Mouse (Mus musculus): ENCODE data around the gene Mecom. TPM values are rescaled to one million over a fixed set of nuclear protein-coding genes. Genes with fewer than 3 reads are reported as not detected.
"Not testable (repeated sequence)": the region's sequence is repeated elsewhere in the genome, so short reads cannot be mapped to it uniquely, and the experiment has no call there.

Mecom gene
- polyA plus RNA-seq, 1 experiment from 2014 or later = 10.3 TPM

DNA sequence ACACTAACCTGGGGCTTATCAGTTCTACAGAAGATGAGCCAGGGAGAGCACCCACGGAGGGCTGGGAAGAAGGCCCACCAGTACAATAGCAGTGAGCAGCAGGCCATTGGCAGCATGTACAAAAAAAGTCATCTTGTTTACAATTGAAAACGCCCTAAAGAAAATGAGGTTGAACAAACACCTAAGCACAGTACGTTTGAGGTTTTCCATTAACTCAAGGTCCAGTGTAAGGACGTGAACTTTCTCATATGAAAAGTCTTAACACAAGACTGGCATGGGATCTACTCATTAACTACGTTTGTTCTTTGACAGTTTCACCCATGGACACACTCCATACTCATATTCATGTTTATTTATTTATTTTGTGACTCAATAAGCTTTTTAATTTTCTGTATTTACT, 118.9 kb downstream of the Mecom start:
- H3K9me3 ChIP-seq = 0 out of 2 replicates have a peak, but pooled peaks cover under 1% of the 10 kb centered on the region
- no peaks in the 10 kb centered on the region for H3K27me3 ChIP-seq
- H3K36me3 ChIP-seq = no peaks in the 10 kb centered on the region

DNA sequence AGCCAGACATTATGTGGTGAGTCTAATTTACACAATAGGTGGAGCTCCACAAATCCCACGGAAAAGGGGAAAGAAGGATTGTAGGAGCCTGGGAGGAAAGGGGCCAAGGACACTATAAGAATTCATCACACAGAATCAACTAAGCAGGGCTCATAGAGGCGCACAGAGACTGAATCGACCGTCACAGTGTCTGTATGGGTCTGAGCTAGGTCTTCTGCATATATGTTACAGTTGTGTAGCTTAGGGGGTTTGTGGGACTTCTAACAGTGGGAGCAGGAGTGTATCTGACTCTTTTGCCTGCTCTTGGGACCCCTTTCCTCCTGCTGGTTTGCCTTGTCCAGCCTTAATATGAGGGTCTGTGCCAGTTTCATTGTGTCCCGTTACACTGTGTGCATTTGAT, 123.8 kb downstream of the Mecom start:
- H3K4me3 ChIP-seq = no peak overlapping the region
- H3K27ac ChIP-seq = no peak overlapping the region
- no peaks in the 10 kb centered on the region for H3K36me3 ChIP-seq
- no peak overlapping the region for H3K4me2 ChIP-seq
- WGBS = 91% methylated on average over 5 of the region's 5 CpGs
- no peak overlapping the region for H3K9ac ChIP-seq
- 0 out of 2 replicates have a peak, but pooled peaks cover 3% of the 10 kb centered on the region for H3K9me3 ChIP-seq
- no peak for ATAC-seq (ENCODE audit: insufficient number of reproducible peaks, insufficient read depth, low FRiP score, low TSS enrichment, low read depth)
- peaks cover 6% of the 10 kb centered on the region; the same call in 1 of the 2 replicates for H3K4me1 ChIP-seq
- H3K27me3 ChIP-seq = no peaks in the 10 kb centered on the region

More for the DNA sequence above, 118.9 kb downstream of the Mecom start:
- Histone ChIP-seq H3K4me1 (no peaks in the 10 kb centered on the region), H3K4me3 (no peak overlapping the region), H3K27ac (no peak overlapping the region), H3K9ac (no peak overlapping the region), H3K4me2 (no peak overlapping the region)
- WGBS = 71% methylated on average over 5 of the region's 5 CpGs
- ATAC-seq (ENCODE audit: insufficient number of reproducible peaks, insufficient read depth, low FRiP score, low TSS enrichment, low read depth) = no peak

GRCm38 (mm10) chr3:30421948-30422347, 125.9 kb downstream of the Mecom start:
- H3K4me3 ChIP-seq; H3K27me3 ChIP-seq; H3K9ac ChIP-seq; H3K9me3 ChIP-seq; H3K36me3 ChIP-seq; H3K27ac ChIP-seq; H3K4me1 ChIP-seq; H3K4me2 ChIP-seq; ATAC-seq (ENCODE audit: insufficient number of reproducible peaks, insufficient read depth, low FRiP score, low TSS enrichment, low read depth): not testable (repeated sequence)
- WGBS = 95% methylated on average over 4 of the region's 4 CpGs

DNA sequence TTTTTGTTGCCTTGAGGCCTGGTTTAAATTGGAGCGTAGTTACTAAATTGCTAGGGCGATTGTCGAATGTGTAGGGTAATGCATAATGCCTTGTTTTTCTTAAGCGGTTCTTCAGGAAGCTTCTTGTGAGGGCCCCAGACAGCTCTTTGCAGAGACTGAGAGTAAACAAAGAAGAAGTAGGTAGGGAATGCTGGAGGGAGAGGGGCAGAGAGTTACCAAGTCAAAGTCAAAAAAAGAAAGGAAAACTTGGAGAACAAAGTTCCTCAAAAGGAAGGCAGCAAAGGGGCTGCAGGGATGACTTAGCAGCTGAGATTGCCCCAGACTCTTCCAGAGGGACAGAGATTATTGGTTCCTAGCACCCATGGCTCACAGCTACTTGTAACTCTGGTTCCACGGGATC, 126.9 kb downstream of the Mecom start:
- Histone ChIP-seq H3K27me3 (no peaks in the 10 kb centered on the region), H3K27ac (no peak overlapping the region), H3K4me2 (no peak overlapping the region), H3K9me3 (0 out of 2 replicates have a peak, but pooled peaks cover 3% of the 10 kb centered on the region), H3K4me3 (no peak overlapping the region), H3K4me1 (peaks cover 9% of the 10 kb centered on the region; the same call in 1 of the 2 replicates), H3K36me3 (no peaks in the 10 kb centered on the region), H3K9ac (no peak overlapping the region)
- ATAC-seq (ENCODE audit: insufficient number of reproducible peaks, insufficient read depth, low FRiP score, low TSS enrichment, low read depth) = no peak
- 30% methylated on average over 5 of the region's 5 CpGs for WGBS

GRCm38 (mm10) chr3:30414173-30414572, 133.6 kb downstream of the Mecom start:
- 86% methylated on average over 6 of the region's 6 CpGs for WGBS
- 0 out of 2 replicates have a peak, but pooled peaks cover 8% of the 10 kb centered on the region for H3K4me1 ChIP-seq
- no peaks in the 10 kb centered on the region for H3K36me3 ChIP-seq
- H3K27me3 ChIP-seq = no peaks in the 10 kb centered on the region
- H3K4me3 ChIP-seq = no peak overlapping the region
- no peak overlapping the region for H3K9ac ChIP-seq
- H3K9me3 ChIP-seq = no peaks in the 10 kb centered on the region
- no peak overlapping the region for H3K27ac ChIP-seq
- no peak for ATAC-seq (ENCODE audit: insufficient number of reproducible peaks, insufficient read depth, low FRiP score, low TSS enrichment, low read depth)
- no peak overlapping the region for H3K4me2 ChIP-seq

GRCm38 (mm10) chr3:30410778-30411177, 137.0 kb downstream of the Mecom start:
- Histone ChIP-seq H3K4me3 (no peak overlapping the region), H3K27me3 (no peaks in the 10 kb centered on the region), H3K9ac (no peak overlapping the region), H3K9me3 (no peaks in the 10 kb centered on the region), H3K27ac (no peak overlapping the region), H3K36me3 (no peaks in the 10 kb centered on the region), H3K4me1 (0 out of 2 replicates have a peak, but pooled peaks cover 5% of the 10 kb centered on the region), H3K4me2 (no peak overlapping the region)
- ATAC-seq (ENCODE audit: insufficient number of reproducible peaks, insufficient read depth, low FRiP score, low TSS enrichment, low read depth) = no peak
- WGBS = 45% methylated on average over 4 of the region's 4 CpGs

- H3K36me3 ChIP-seq = no peaks in the 10 kb centered on the region
- no peak overlapping the region for H3K4me3 ChIP-seq
- H3K27ac ChIP-seq = no peak overlapping the region
- no peaks in the 10 kb centered on the region for H3K27me3 ChIP-seq
- no peak for ATAC-seq (ENCODE audit: insufficient number of reproducible peaks, insufficient read depth, low FRiP score, low TSS enrichment, low read depth)
- no peak overlapping the region for H3K4me2 ChIP-seq
- 86% methylated on average over 4 of the region's 4 CpGs for WGBS
- no peaks in the 10 kb centered on the region for H3K4me1 ChIP-seq
- no peak overlapping the region for H3K9ac ChIP-seq
- no peaks in the 10 kb centered on the region for H3K9me3 ChIP-seq
Measured at GRCm38 (mm10) chr3:30404821-30405220, 143.0 kb downstream of the Mecom start.

DNA sequence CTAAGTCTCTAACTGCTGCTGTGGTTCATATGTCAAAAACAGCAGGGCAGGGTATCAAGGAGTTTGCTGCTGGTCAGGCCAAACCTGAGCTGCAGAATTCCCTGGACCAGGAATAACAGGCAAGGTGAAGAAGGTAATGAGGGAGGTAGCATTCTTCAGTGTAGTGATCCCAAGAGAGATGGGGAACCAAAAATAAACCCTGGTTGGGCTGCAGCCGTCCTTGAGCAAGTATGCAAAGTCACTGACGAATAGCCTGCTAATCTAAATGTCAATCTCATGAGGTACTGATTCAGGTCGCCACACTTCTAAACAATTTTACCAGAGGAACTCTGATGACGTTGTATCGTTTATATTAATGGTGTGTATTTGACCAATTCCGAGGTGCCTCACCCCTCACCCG, 148.9 kb downstream of the Mecom start:
- ATAC-seq (ENCODE audit: insufficient number of reproducible peaks, insufficient read depth, low FRiP score, low TSS enrichment, low read depth) = no peak
- H3K27ac ChIP-seq = no peak overlapping the region
- H3K4me3 ChIP-seq = no peak overlapping the region
- no peaks in the 10 kb centered on the region for H3K27me3 ChIP-seq
- no peak overlapping the region for H3K9ac ChIP-seq
- no peaks in the 10 kb centered on the region for H3K36me3 ChIP-seq
- H3K4me2 ChIP-seq = no peak overlapping the region
- WGBS = 78% methylated on average over 7 of the region's 7 CpGs
- H3K9me3 ChIP-seq = no peaks in the 10 kb centered on the region
- no peaks in the 10 kb centered on the region for H3K4me1 ChIP-seq

- peaks cover 15% of the 10 kb centered on the region; the same call in 1 of the 2 replicates for H3K4me1 ChIP-seq
- H3K9ac ChIP-seq = no peak overlapping the region
- H3K27me3 ChIP-seq = no peaks in the 10 kb centered on the region
- H3K36me3 ChIP-seq = no peaks in the 10 kb centered on the region
- 77% methylated on average over 4 of the region's 4 CpGs for WGBS
- ATAC-seq (ENCODE audit: insufficient number of reproducible peaks, insufficient read depth, low FRiP score, low TSS enrichment, low read depth) = no peak
- H3K4me3 ChIP-seq = no peak overlapping the region
- H3K4me2 ChIP-seq = no peak overlapping the region
- H3K27ac ChIP-seq = no peak overlapping the region
- no peaks in the 10 kb centered on the region for H3K9me3 ChIP-seq
Measured at GRCm38 (mm10) chr3:30394911-30395310, 152.9 kb downstream of the Mecom start.

DNA sequence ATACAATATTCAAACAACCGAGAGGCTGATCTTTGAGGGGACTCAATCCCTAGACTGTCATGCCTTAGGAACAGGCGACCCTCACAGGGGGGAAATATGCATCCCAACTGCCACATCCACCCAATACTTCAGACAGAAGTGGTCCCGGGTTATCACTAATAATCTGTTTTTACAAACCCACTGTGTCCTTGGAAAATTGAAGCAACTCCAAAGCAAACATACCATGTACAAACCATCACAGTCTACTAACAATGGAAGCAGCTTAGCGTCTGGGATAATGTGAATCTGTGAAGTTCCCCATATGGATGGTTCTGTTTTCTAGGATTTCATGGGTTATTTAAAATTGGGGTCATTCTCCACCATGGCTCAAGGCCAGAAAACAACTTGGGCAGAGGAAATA, 155.1 kb downstream of the Mecom start:
- Histone ChIP-seq H3K4me1 (peaks cover 15% of the 10 kb centered on the region; the same call in 1 of the 2 replicates), H3K36me3 (no peaks in the 10 kb centered on the region), H3K27me3 (no peaks in the 10 kb centered on the region), H3K9me3 (no peaks in the 10 kb centered on the region), H3K4me3 (no peak overlapping the region), H3K9ac (no peak overlapping the region), H3K4me2 (no peak overlapping the region), H3K27ac (no peak overlapping the region)
- ATAC-seq (ENCODE audit: insufficient number of reproducible peaks, insufficient read depth, low FRiP score, low TSS enrichment, low read depth) = no peak
- 57% methylated on average over 4 of the region's 4 CpGs for WGBS

GRCm38 (mm10) chr3:30392218-30392617, 155.6 kb downstream of the Mecom start:
- no peak for ATAC-seq (ENCODE audit: insufficient number of reproducible peaks, insufficient read depth, low FRiP score, low TSS enrichment, low read depth)
- peaks cover 15% of the 10 kb centered on the region; the same call in 1 of the 2 replicates for H3K4me1 ChIP-seq
- H3K9ac ChIP-seq = no peak overlapping the region
- H3K27ac ChIP-seq = no peak overlapping the region
- H3K36me3 ChIP-seq = no peaks in the 10 kb centered on the region
- 20% methylated on average over 4 of the region's 4 CpGs for WGBS
- H3K4me2 ChIP-seq = no peak overlapping the region
- no peaks in the 10 kb centered on the region for H3K9me3 ChIP-seq
- no peak overlapping the region for H3K4me3 ChIP-seq
- no peaks in the 10 kb centered on the region for H3K27me3 ChIP-seq

DNA sequence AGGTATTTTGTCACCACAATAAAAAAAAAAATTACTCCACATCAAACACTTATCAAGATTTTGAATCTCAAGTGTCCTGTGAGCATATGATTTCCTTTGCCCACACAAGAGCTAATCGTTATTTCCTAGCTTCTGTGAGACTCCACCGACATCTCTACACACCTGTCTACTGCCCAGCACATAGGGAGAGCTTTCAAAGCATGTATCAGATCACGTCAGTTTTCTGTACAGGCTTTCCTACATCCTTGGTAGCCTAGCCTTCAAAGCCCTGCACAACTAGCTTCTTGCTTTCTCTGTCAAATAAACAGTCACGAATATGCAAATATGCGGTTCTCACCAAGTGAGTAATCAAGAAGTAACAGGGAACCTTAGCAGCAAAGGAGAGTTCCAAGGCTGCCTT, 157.5 kb downstream of the Mecom start:
- H3K4me2 ChIP-seq = no peak overlapping the region
- no peak overlapping the region for H3K27ac ChIP-seq
- H3K9me3 ChIP-seq = no peaks in the 10 kb centered on the region
- no peak for ATAC-seq (ENCODE audit: insufficient number of reproducible peaks, insufficient read depth, low FRiP score, low TSS enrichment, low read depth)
- H3K9ac ChIP-seq = no peak overlapping the region
- peaks cover 15% of the 10 kb centered on the region; the same call in 1 of the 2 replicates for H3K4me1 ChIP-seq
- H3K4me3 ChIP-seq = no peak overlapping the region
- no peaks in the 10 kb centered on the region for H3K27me3 ChIP-seq
- WGBS = 89% methylated on average over 5 of the region's 5 CpGs
- no peaks in the 10 kb centered on the region for H3K36me3 ChIP-seq

Measured in embryonic facial prominence, embryonic 13.5 days (tissue).